Mouse (Mus musculus) B cell, adult 2 months (primary cell): ENCODE results near the gene Usp38.

Experiments used
- DNase-seq, 2 experiments: peaks; one replicate each; pipeline ENCODE4 v3.0.0; 2022

Gene Usp38

GRCm38 (mm10) chr8:80961070-80961609, 53.6 kb downstream of the Usp38 start:
- DNase-seq = no peak

- DNase-seq = no peak
Observed at GRCm38 (mm10) chr8:80959588-80960268, 55.0 kb downstream of the Usp38 start.

GRCm38 (mm10) chr8:80957776-80958175, 57.0 kb downstream of the Usp38 start:
- DNase-seq = no peak

GRCm38 (mm10) chr8:80952973-80953372, 61.8 kb downstream of the Usp38 start:
- DNase-seq = no peak

- DNase-seq = no peak
Observed at GRCm38 (mm10) chr8:80952235-80952915, 62.4 kb downstream of the Usp38 start.

- DNase-seq = peak; percentile 15 to 29
Observed at GRCm38 (mm10) chr8:80948405-80949183, 66.1 kb downstream of the Usp38 start.

GRCm38 (mm10) chr8:80943742-80944141, 71.0 kb downstream of the Usp38 start:
- DNase-seq = peak; percentile 19 to 20

- no peak for DNase-seq
Observed at GRCm38 (mm10) chr8:80941621-80942020, 73.1 kb downstream of the Usp38 start.

GRCm38 (mm10) chr8:80937814-80938650, 76.7 kb downstream of the Usp38 start:
- no peak for DNase-seq
